Mouse (Mus musculus): ENCODE measurements around the gene Hlx. TPM values are rescaled to one million over a fixed set of nuclear protein-coding genes. Genes with fewer than 3 reads are reported as not detected.

Gene Hlx
- polyA plus RNA-seq, 1 experiment from 2014 or later = 12.7 TPM

GRCm38 (mm10) chr1:184734067-184734830 lies 1.8 kb upstream of the Hlx start:
- Histone ChIP-seq H3K27me3 (ENCODE audit: insufficient read depth, low read length) (peaks cover 70% of the 10 kb centered on the region), H3K4me2 (ENCODE audit: low read length) (peak overlapping the region; percentile 80), H3K27ac (no peak overlapping the region), H3K9ac (ENCODE audit: low read depth, low read length) (no peak overlapping the region), H3K9me3 (replicated peaks; ENCODE audit: low read length) (no peaks in the 10 kb centered on the region), H3K36me3 (ENCODE audit: insufficient read depth, low read length) (no peaks in the 10 kb centered on the region), H3K4me1 (replicated peaks; ENCODE audit: insufficient read depth, low read length) (peaks cover 11% of the 10 kb centered on the region; the same call in 1 of the 2 replicates), H3K4me3 (replicated peaks; ENCODE audit: low read depth, low read length) (0 out of 2 replicates have a peak overlapping the region, but pooled peaks have one; percentile 9)
- no peak for TF ChIP-seq CTCF (IDR thresholded peaks at IDR 0.05; ENCODE audit: low read depth)
- ATAC-seq (replicated peaks; ENCODE audit: low FRiP score, low read depth) = no peak
- DNase-seq (ENCODE audit: low spot score) = no peak
- 2% methylated on average over 27 of the region's 27 CpGs for WGBS

DNA sequence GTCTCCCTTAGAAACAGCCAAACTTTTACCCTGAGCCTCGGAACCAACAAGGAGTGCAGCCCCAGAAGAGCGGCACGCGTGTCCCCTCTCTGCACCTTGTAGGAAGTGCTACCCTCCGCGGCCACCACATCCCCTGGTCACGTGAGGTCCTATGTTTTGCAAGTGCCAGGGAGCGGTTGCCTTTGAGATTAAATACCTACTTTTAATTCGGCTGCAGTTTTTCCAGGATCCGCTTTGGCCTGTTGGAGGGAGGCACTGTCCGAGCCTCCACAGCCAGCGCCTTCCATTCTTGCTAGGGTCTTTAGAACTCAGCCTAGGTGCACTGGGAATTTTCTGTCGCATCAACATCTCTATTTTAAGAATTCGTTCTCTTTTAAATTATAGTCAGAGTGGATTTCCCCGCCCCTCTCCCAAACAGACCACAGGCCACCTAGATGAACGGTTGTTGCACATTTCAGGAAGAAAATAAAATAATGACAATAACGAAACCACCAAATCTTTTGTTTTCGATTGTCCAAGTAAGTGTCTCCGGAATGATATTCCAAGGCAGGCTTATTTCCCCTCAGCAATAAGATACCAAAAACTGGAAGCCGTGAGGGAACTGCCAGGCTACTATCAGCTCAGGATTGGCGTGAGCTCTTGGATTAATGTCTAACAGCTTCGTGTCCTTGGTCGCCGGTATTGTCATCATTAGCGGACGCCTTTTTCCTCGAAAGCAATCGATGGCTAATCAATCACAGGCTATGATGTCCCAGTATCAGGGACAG lies 1.1 kb upstream of the Hlx start:
- ATAC-seq (replicated peaks; ENCODE audit: low FRiP score, low read depth) (no peak), DNase-seq (ENCODE audit: low spot score) (no peak)
- TF ChIP-seq CTCF (IDR thresholded peaks at IDR 0.05; ENCODE audit: low read depth) = no peak
- H3K27me3 ChIP-seq (ENCODE audit: insufficient read depth, low read length) = peaks cover 68% of the 10 kb centered on the region
- H3K9me3 ChIP-seq (replicated peaks; ENCODE audit: low read length) = no peaks in the 10 kb centered on the region
- H3K27ac ChIP-seq = 0 out of 2 replicates have a peak overlapping the region, but pooled peaks have one; percentile 6
- no peaks in the 10 kb centered on the region for H3K36me3 ChIP-seq (ENCODE audit: insufficient read depth, low read length)
- peak overlapping the region; percentile 80 for H3K4me2 ChIP-seq (ENCODE audit: low read length)
- 3% methylated on average over 28 of the region's 28 CpGs for WGBS
- no peak overlapping the region for H3K9ac ChIP-seq (ENCODE audit: low read depth, low read length)
- H3K4me3 ChIP-seq (replicated peaks; ENCODE audit: low read depth, low read length) = peak overlapping the region; percentile 62
- peaks cover 11% of the 10 kb centered on the region; the same call in 1 of the 2 replicates for H3K4me1 ChIP-seq (replicated peaks; ENCODE audit: insufficient read depth, low read length)

DNA sequence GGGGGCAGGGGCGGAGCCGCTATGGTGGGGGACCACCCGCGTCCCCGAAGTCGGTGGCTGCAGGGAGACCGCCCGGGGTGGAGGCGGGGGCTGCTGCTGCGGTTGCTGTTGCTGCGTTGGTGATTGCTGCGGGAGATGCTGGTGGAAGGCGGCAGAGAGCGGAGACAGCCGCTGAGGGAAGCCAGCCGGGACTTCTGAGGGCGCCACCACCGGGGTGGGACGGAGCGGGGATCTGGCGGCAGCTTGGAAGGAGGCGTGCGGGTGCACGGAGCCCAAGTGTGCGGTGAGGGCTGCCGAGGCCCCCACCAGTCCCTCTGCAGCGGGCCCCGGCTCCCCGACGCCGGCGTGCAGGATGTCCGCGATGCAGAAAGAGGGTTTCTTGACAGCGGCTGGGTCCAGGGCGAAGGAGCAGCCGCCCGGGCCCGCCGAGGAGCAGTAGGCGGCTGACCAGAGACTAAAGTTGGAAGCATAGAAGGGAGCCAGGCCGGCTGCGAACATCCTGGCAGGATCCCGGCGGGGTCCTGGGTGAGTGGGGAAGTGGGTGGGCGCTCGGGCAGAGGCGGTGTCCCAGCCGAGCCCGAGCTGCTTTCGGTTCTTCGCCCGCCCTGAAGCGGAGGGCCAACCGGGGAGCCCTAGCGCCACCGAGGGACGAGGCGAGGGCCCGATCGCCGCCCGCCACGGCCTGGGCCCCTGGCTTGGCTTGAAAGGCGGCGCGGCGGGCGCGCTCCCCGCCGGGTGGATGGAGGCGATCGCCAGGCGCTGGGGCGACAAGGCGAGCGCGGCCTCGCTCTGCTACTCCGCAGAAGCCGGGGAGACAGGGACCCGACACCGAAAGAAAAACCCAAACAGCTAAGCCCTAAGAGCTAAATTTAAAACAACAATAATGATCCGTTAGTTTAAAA lies 524 bp downstream of the Hlx start:
- WGBS = under 1% methylated on average over 74 of the region's 85 CpGs
- DNase-seq (ENCODE audit: low spot score) = no peak

DNA sequence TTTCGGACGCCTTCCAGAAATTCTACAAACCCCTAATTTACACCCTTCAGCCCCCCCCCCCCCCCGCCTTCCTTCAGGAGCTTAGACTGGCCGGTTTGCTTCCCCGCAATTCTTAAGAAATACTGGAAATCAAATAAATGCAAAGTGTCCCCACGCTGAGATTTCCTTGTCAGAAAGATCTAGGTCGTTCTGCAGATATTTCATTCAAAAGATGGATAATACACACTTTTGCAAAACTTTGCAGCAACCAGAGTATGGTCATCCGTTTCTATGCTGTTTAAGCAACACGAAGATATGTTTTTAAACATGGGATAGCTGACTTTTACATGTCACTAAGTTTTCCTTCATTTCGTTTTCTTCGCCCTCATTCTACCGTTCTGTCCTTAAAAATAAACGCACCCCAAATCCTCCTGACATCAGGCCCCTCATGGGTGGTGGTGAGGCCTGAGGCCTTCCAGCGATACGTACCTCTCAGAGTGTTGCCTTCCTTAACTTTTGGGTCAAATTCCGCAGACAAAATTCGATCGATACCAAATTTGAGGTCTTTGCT lies 1.3 kb downstream of the Hlx start:
- Histone ChIP-seq H3K9ac (ENCODE audit: low read depth, low read length) (peak overlapping the region; percentile 65), H3K4me2 (ENCODE audit: low read length) (peak overlapping the region; percentile 80), H3K27ac (no peak overlapping the region), H3K4me3 (replicated peaks; ENCODE audit: low read depth, low read length) (peak overlapping the region; percentile 62), H3K27me3 (ENCODE audit: insufficient read depth, low read length) (peaks cover 72% of the 10 kb centered on the region), H3K9me3 (replicated peaks; ENCODE audit: low read length) (no peaks in the 10 kb centered on the region), H3K36me3 (ENCODE audit: insufficient read depth, low read length) (no peaks in the 10 kb centered on the region), H3K4me1 (replicated peaks; ENCODE audit: insufficient read depth, low read length) (peaks cover 20% of the 10 kb centered on the region; the same call in 1 of the 2 replicates)
- TF ChIP-seq CTCF (IDR thresholded peaks at IDR 0.05; ENCODE audit: low read depth) = no peak
- ATAC-seq (replicated peaks; ENCODE audit: low FRiP score, low read depth) (no peak), DNase-seq (ENCODE audit: low spot score) (no peak)
- 6% methylated on average over 18 of the region's 18 CpGs for WGBS

More for the DNA sequence above, 524 bp downstream of the Hlx start:
- no peaks in the 10 kb centered on the region for H3K9me3 ChIP-seq (replicated peaks; ENCODE audit: low read length)
- peak overlapping the region; percentile 80 for H3K4me2 ChIP-seq (ENCODE audit: low read length)
- no peak; the same call in 1 of the 2 replicates for ATAC-seq (replicated peaks; ENCODE audit: low FRiP score, low read depth)
- H3K4me3 ChIP-seq (replicated peaks; ENCODE audit: low read depth, low read length) = peak overlapping the region; percentile 62
- H3K36me3 ChIP-seq (ENCODE audit: insufficient read depth, low read length) = no peaks in the 10 kb centered on the region
- H3K27me3 ChIP-seq (ENCODE audit: insufficient read depth, low read length) = peaks cover 72% of the 10 kb centered on the region
- peaks cover 20% of the 10 kb centered on the region; the same call in 1 of the 2 replicates for H3K4me1 ChIP-seq (replicated peaks; ENCODE audit: insufficient read depth, low read length)
- peak overlapping the region; percentile 65 for H3K9ac ChIP-seq (ENCODE audit: low read depth, low read length)
- peak overlapping the region; percentile 77 for H3K27ac ChIP-seq
- no peak for TF ChIP-seq CTCF (IDR thresholded peaks at IDR 0.05; ENCODE audit: low read depth)

- ATAC-seq (replicated peaks; ENCODE audit: low FRiP score, low read depth) (no peak), DNase-seq (ENCODE audit: low spot score) (no peak)
- Histone ChIP-seq H3K4me3 (replicated peaks; ENCODE audit: low read depth, low read length) (peak overlapping the region; percentile 62), H3K36me3 (ENCODE audit: insufficient read depth, low read length) (no peaks in the 10 kb centered on the region), H3K9ac (ENCODE audit: low read depth, low read length) (no peak overlapping the region), H3K27ac (no peak overlapping the region), H3K4me2 (ENCODE audit: low read length) (peak overlapping the region; percentile 80), H3K9me3 (replicated peaks; ENCODE audit: low read length) (no peaks in the 10 kb centered on the region), H3K27me3 (ENCODE audit: insufficient read depth, low read length) (peaks cover 74% of the 10 kb centered on the region), H3K4me1 (replicated peaks; ENCODE audit: insufficient read depth, low read length) (peaks cover 20% of the 10 kb centered on the region; the same call in 1 of the 2 replicates)
- TF ChIP-seq CTCF (IDR thresholded peaks at IDR 0.05; ENCODE audit: low read depth) = no peak
- WGBS = 9% methylated on average over 12 of the region's 12 CpGs
These were observed 1.9 kb downstream of the Hlx start for GRCm38 (mm10) chr1:184730453-184731013.

All from kidney, postnatal 0 days (tissue).